Mouse (Mus musculus) heart, postnatal 0 days (tissue): Measurements from ENCODE around the gene B4galnt4. TPM values are rescaled to one million over a fixed set of nuclear protein-coding genes. Genes with fewer than 3 reads are reported as not detected.

Experiments
- ATAC-seq: fragments of 200-750 bp; cut with Nextera tagmentation; 2 replicates; pipeline ENCODE4 v1.8.0; 2017; ENCODE audit warnings: low read depth, moderate number of reproducible peaks, moderate library complexity; ENCODE audit not compliant: insufficient read depth
- DNase-seq: peaks from one replicate; pipeline ENCODE4 v3.0.0-alpha.2; 2016; ENCODE audit warnings: low spot score
- H3K27ac ChIP-seq: fragments of 300-500 bp; sonication (generic); 2 replicates; pipeline ENCODE4 v1.5.1; 2014; ENCODE audit warnings: low read depth, mild to moderate bottlenecking
- H3K27me3 ChIP-seq: fragments of 300-500 bp; sonication (generic); 2 replicates; pipeline ENCODE4 v1.6.1; 2014; ENCODE audit warnings: low read length, mixed read lengths; ENCODE audit not compliant: control insufficient read depth, insufficient read depth
- H3K36me3 ChIP-seq: fragments of 300-500 bp; sonication (generic); replicated peaks from 2 replicates; pipeline ENCODE4 v1.6.1; 2014; ENCODE audit warnings: low read length, mixed read lengths; ENCODE audit not compliant: control insufficient read depth, insufficient read depth
- H3K4me1 ChIP-seq: fragments of 300-500 bp; sonication (generic); 2 replicates; pipeline ENCODE4 v1.6.1; 2014; ENCODE audit warnings: antibody characterized with exemption; ENCODE audit not compliant: control insufficient read depth, insufficient read depth
- H3K4me2 ChIP-seq: fragments of 300-500 bp; sonication (generic); 2 replicates; pipeline ENCODE4 v1.6.1; 2014; ENCODE audit warnings: low read depth, mild to moderate bottlenecking, low read length, moderate library complexity
- H3K4me3 ChIP-seq: fragments of 300-500 bp; sonication (generic); 2 replicates; pipeline ENCODE4 v1.5.1; 2014; ENCODE audit warnings: low read depth, low read length
- H3K9ac ChIP-seq: fragments of 300-500 bp; sonication (generic); replicated peaks from 2 replicates; pipeline ENCODE4 v1.6.1; 2014; ENCODE audit warnings: low read depth, low read length, mixed read lengths
- H3K9me3 ChIP-seq: fragments of 300-500 bp; sonication (generic); replicated peaks from 2 replicates; pipeline ENCODE4 v1.6.1; 2016; ENCODE audit warnings: low read length; ENCODE audit not compliant: control insufficient read depth
- CTCF ChIP-seq: IDR thresholded peaks from 2 replicates; pipeline ENCODE4 v1.5.1; 2016; ENCODE audit warnings: antibody characterized with exemption, control low read depth, low read depth
- EP300 ChIP-seq: IDR thresholded peaks from 2 replicates; pipeline ENCODE4 v1.6.1; 2016; ENCODE audit warnings: antibody characterized with exemption, low read depth
- WGBS: fragments of 180-500 bp; shearing (Covaris S2); extraction: QIAGEN DNeasy Blood & Tissue Kit; methylation state at CpG from one replicate; pipeline ENCODE4 v1.1.7; 2014; 5-methylcytosine and 5-hydroxymethylcytosine counted together
- polyA plus RNA-seq: library from polyadenylated mRNA; unstranded; fragments of >200 nt; fragmentation: Nextera tagmentation; extraction: Ambion mirVana; gene quantifications from 2 replicates; pipeline ENCODE4 v1.2.1, GENCODE M21; 2015
- total RNA-seq: library from RNA; depleted of rRNA; stranded (reverse); fragments of >200 nt; gene quantifications from 2 replicates; pipeline ENCODE4 v1.2.3, GENCODE M21; 2014; ENCODE audit warnings: low replicate concordance

Gene B4galnt4
- total and polyA plus RNA-seq, 2 experiments from 2014 or later = 0.10 TPM; not detected in 1

DNA sequence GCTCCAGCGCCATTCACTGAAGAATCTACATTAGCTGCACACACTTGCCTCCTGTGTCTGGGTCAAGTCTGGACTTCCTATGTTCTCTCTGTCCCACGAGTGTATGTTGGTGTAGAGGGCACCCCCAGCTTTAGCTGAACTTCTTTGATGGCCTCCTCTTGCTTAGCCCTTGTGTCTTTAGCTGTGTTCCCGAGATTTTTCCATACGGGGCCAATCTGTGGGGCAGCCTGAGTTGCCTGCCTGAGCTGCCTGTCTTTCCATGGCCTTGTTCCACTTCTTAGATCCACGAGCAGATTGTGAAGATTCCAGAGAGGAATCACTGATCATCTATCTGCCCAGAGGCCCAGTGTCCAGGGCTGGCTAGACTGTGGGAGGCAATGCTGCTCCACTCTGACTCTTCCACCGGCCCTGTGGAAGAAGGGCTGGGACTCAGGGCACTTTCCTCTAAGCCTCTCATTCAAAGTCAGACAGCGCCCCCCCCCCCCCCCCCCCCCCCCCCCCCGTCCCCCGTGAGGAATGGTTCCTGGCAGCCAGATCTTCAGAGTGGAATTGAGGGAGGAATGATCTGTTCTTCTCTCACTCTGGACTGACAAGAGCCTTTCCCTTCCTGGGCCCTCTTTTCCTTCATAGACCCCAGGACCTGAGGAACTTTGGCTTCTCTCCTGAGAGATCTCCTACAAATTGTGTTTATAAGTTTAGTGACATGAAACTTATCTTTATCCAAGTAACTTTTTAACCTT lies 19.9 kb upstream of the B4galnt4 start:
- Histone ChIP-seq H3K4me1 (0 out of 2 replicates have a peak, but pooled peaks cover 6% of the 10 kb centered on the region), H3K27ac (peak overlapping the region; percentile 80), H3K4me2 (no peak overlapping the region), H3K36me3 (no peaks in the 10 kb centered on the region), H3K9ac (peak overlapping the region; percentile 25; the same call in 1 of the 2 replicates), H3K27me3 (no peaks in the 10 kb centered on the region), H3K9me3 (no peaks in the 10 kb centered on the region), H3K4me3 (no peak overlapping the region)
- DNase-seq (no peak), ATAC-seq (no peak; the same call in 1 of the 2 replicates)
- WGBS = 38% methylated on average over 6 of the region's 9 CpGs
- TF ChIP-seq CTCF = no peak
- no peak for TF ChIP-seq EP300

DNA sequence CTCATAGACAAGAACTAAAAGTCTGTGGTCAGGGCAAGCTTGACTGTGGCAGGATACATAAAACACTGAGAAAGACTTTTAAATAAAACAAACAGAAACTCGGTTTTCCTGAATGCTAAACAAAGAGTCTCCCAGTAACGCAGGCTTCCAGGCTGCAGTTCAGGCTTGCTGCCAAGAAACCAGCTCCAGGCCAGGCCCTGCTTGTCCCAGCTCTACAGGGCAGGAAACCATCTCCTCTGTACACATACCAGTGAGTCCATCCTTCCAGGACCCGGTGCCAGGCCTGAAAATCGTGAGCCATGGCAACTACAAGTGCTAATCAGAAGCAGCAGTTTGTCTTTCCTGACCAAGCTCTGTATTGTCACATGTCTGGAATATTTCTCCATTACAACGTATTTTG lies 19.2 kb upstream of the B4galnt4 start:
- Histone ChIP-seq H3K4me1 (0 out of 2 replicates have a peak, but pooled peaks cover 6% of the 10 kb centered on the region), H3K27ac (peak overlapping the region; percentile 80), H3K4me2 (no peak overlapping the region), H3K9ac (peak overlapping the region; percentile 25; the same call in 1 of the 2 replicates), H3K36me3 (no peaks in the 10 kb centered on the region), H3K9me3 (no peaks in the 10 kb centered on the region), H3K27me3 (no peaks in the 10 kb centered on the region), H3K4me3 (no peak overlapping the region)
- ATAC-seq (peak; percentile 87; the same call in 1 of the 2 replicates), DNase-seq (peak; percentile 86)
- WGBS = 7% methylated on average over 5 of the region's 5 CpGs
- TF ChIP-seq CTCF (no peak), EP300 (no peak)

GRCm38 (mm10) chr7:141042539-141042938 lies 18.4 kb upstream of the B4galnt4 start:
- no peaks in the 10 kb centered on the region for H3K9me3 ChIP-seq
- no peaks in the 10 kb centered on the region for H3K27me3 ChIP-seq
- WGBS = 52% methylated on average over 4 of the region's 4 CpGs
- DNase-seq (no peak), ATAC-seq (no peak)
- no peak overlapping the region for H3K27ac ChIP-seq
- TF ChIP-seq EP300 (no peak), CTCF (no peak)
- no peak overlapping the region for H3K4me2 ChIP-seq
- 0 out of 2 replicates have a peak, but pooled peaks cover 6% of the 10 kb centered on the region for H3K4me1 ChIP-seq
- H3K36me3 ChIP-seq = no peaks in the 10 kb centered on the region
- no peak overlapping the region for H3K9ac ChIP-seq
- no peak overlapping the region for H3K4me3 ChIP-seq

DNA sequence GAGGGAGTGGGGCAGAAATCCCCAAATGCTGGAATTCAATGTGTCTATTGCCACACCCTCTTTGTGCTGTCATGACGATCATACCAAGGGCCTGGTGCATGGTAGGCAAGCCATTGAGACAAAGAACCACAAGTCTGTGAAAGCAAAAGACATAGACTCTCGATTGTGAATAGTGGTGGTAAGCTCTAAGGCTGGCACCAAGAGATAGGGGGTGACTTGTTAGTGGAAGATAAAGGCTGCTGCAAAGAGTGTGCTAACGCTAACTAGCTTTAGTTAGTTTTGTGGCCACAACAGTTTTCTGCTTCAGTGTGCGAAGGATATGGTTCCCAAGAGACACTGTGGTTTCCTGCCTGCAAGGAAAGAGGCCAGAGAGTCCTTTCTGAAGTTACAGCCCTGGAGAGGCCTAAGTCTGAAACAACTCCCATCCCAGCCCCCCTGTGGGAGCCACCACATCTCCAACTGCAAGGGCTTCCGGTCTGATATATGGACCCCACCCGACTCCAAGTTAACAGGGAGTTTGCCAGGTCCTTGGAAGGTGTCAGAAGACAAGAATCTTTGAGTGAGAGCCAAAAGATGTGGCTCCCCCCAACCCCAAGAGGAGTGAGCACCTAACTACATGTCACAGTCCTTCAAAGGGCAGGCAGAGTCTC lies 13.8 kb upstream of the B4galnt4 start:
- no peaks in the 10 kb centered on the region for H3K27me3 ChIP-seq
- no peaks in the 10 kb centered on the region for H3K9me3 ChIP-seq
- no peaks in the 10 kb centered on the region for H3K36me3 ChIP-seq
- peak overlapping the region; percentile 91 for H3K27ac ChIP-seq
- peak overlapping the region; percentile 60 for H3K4me2 ChIP-seq
- TF ChIP-seq CTCF (no peak; the same call in 1 of the 2 replicates), EP300 (no peak)
- H3K4me3 ChIP-seq = no peak overlapping the region
- H3K4me1 ChIP-seq = no peaks in the 10 kb centered on the region; the same call in 1 of the 2 replicates
- ATAC-seq = 0 out of 2 replicates have a peak, but pooled peaks have one; percentile 21
- H3K9ac ChIP-seq = no peak overlapping the region
- peak; percentile 53 for DNase-seq
- WGBS = 56% methylated on average over 6 of the region's 6 CpGs

- no peaks in the 10 kb centered on the region; the same call in 1 of the 2 replicates for H3K4me1 ChIP-seq
- no peaks in the 10 kb centered on the region for H3K36me3 ChIP-seq
- H3K27me3 ChIP-seq = no peaks in the 10 kb centered on the region
- peak overlapping the region; percentile 60 for H3K4me2 ChIP-seq
- 6% methylated on average over 15 of the region's 19 CpGs for WGBS
- peak overlapping the region; percentile 27 for H3K4me3 ChIP-seq
- peak overlapping the region; percentile 91 for H3K27ac ChIP-seq
- ATAC-seq = peak; percentile 89
- no peak overlapping the region for H3K9ac ChIP-seq
- DNase-seq = peak; percentile 91
- no peak for TF ChIP-seq CTCF
- no peak for TF ChIP-seq EP300
- no peaks in the 10 kb centered on the region for H3K9me3 ChIP-seq
Observed at GRCm38 (mm10) chr7:141047581-141048225, 13.2 kb upstream of the B4galnt4 start.
